Mouse (Mus musculus): Measurements from ENCODE around the gene Atp6v1d. TPM values are rescaled to one million over a fixed set of nuclear protein-coding genes. Genes with fewer than 3 reads are reported as not detected.

Gene Atp6v1d
- 63.4 and 71.2 TPM in 2 replicates for polyA plus RNA-seq (2015; fragmentation: Nextera tagmentation; extraction: Ambion mirVana)

DNA sequence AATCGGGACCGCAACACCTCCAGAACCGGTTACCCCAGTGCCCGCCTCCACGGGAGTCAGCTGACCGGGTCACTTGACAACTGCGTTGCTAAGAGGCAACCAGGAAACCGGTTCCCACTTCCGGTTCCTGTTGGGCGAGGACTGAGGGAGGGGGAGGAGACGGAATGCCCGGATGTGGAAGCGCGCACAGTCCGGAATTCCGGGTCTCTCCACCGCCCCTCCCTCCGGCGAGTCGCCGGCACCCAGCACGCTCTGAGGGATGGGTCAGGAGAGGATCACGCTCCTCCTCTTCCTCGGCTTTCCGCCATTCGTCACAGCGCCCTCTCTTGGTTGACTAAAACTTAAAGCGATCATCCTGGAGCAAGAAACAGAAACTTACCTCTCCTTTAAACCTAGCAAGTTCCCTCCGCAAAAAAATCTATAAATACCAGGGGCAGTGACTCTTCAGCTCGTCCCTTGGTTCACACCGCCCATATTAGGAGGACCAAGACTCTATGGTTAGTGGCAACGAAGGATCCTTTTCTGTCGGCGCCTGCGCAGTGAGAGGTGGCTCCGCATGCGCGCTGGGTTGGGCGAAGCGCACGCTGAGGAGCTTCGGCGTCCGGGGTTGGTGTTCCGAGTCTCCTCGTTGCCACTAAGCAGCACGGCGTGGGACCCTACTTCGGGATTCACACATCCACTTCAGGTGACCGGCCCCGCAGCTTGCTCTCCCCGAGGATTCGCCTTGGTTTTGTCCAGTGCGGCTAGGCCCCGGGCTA is at the start of gene Atp6v1d, which contains the start of gene Eif2s1:
Gene Atp6v1d, minus strand, starts transcription at position 143 of the 758 bp plus-strand sequence.
Gene Eif2s1, plus strand, starts transcription at position 324 of the 758 bp plus-strand sequence.
- Histone ChIP-seq H3K9ac (peak within 1 kb of the TSS; percentile 80), H3K4me1 (replicated peaks) (peaks cover 23% of the 10 kb centered on the region), H3K27ac (peak within 1 kb of the TSS; percentile 84), H3K4me2 (peak within 1 kb of the TSS; percentile 73), H3K27me3 (no peaks in the 10 kb centered on the region), H3K9me3 (replicated peaks) (no peaks in the 10 kb centered on the region), H3K36me3 (peaks cover 4% of the 10 kb centered on the region; the same call in 1 of the 2 replicates), H3K4me3 (peak within 1 kb of the TSS; percentile 76)
- ATAC-seq (replicated peaks; ENCODE audit: insufficient number of reproducible peaks, insufficient read depth, low FRiP score, low read depth): peak; percentile 100
- under 1% methylated on average over 55 of the region's 55 CpGs for WGBS

DNA sequence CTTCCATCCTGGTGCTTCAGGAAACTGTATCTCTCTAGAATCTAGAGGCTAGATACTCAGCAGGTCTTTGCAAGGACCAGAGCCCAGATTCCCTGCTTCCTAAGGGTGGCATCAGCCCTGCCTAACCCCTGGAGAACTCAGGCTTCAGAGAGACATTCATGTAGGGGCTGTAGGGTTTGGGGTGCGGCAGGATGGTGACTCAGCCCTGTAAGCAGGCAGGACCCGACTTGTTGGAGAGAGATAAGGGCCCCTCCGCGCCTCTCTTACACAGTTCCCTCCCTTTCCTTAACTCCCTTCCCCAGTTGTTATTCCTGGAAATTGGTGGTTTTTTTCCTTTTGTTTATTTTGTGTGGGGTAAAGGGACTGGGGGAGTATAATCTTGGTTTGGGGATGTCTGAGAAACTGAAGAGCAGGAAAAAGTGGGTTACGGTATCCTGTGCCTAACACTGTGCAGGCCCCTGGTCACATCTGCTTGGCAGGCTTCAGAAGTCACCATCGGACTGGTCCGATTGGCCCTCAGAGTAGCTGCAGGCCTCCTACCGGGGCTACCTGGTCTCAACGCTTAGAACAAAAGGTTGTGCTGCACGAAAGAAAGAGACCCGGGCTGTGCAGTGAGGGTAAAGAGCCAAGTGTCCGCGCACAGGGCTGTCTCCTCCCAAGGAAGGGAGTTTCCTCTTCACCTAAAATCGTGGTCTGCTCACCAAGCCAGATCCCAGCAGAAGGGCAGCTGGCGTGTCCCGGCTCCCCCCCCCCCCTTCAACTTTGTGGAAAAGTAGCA is 49.4 kb upstream of the Atp6v1d start:
- Histone ChIP-seq H3K9me3 (replicated peaks) (no peaks in the 10 kb centered on the region), H3K9ac (no peak overlapping the region), H3K4me2 (peak overlapping the region; percentile 71), H3K36me3 (no peaks in the 10 kb centered on the region), H3K27ac (no peak overlapping the region), H3K4me1 (replicated peaks) (peaks cover 26% of the 10 kb centered on the region), H3K4me3 (peak overlapping the region; percentile 44), H3K27me3 (peaks cover 55% of the 10 kb centered on the region)
- ATAC-seq (replicated peaks; ENCODE audit: insufficient number of reproducible peaks, insufficient read depth, low FRiP score, low read depth): peak; percentile 47; the same call in 1 of the 2 replicates
- WGBS: 9% methylated on average over 16 of the region's 16 CpGs

DNA sequence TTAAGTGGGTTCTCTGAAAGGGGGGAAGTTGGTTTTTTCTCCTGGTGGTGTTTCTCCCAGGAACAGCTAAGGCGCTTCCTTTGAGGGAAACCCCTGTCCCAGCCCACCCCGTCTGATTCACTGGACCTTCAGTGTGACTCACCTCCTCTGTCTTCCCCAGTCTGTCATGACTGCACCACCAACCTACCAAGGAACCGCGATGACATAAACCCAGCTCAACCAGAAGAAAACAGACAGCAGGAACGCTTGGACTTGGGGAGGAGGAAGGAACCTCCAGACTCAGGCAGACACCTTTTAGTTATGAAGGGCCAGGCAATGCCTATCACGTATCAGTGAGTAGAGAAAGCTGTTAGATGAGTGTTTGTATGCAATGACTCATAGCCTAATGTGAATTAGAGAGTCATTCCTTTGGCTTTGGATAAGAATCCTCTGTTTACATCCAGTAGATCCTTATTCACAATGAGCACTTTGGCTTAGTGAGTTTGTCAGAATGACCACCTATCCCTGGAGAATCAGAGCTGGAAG is 46.7 kb upstream of the Atp6v1d start:
- Histone ChIP-seq H3K36me3 (no peaks in the 10 kb centered on the region), H3K9ac (no peak overlapping the region), H3K9me3 (replicated peaks) (no peaks in the 10 kb centered on the region), H3K4me1 (replicated peaks) (peaks cover 26% of the 10 kb centered on the region), H3K4me2 (no peak overlapping the region), H3K4me3 (no peak overlapping the region), H3K27me3 (peaks cover 39% of the 10 kb centered on the region), H3K27ac (no peak overlapping the region)
- 69% methylated on average over 6 of the region's 6 CpGs for WGBS
- no peak for ATAC-seq (replicated peaks; ENCODE audit: insufficient number of reproducible peaks, insufficient read depth, low FRiP score, low read depth)

DNA sequence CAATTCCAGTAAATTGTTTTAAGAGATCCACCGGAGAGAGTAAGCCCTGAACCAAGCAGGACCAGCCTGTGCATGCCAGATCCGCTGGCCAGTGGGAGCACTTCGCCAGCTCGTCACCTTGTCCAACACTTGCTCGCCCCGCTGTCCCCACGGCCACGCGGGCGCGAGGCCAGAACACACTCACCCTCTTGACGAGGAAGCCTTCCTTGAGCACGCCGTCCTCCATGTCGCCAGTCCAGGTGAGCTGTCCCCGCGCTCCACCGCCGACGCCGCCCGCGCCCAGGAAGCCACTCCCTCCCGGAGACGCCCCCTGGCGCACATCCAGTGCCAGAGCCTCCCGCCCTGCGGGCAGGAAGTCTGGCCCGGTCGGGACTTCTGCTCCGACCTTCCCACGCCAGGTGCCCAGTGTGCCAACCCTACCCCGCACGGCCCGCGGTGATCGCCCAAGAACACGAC is 45.3 kb upstream of the Atp6v1d start, which contains the start of gene Plek2:
Gene Plek2, minus strand, starts transcription at position 258 of the 456 bp plus-strand sequence.
- ATAC-seq (replicated peaks; ENCODE audit: insufficient number of reproducible peaks, insufficient read depth, low FRiP score, low read depth): peak; percentile 48; the same call in 1 of the 2 replicates
- no peaks in the 10 kb centered on the region for H3K36me3 ChIP-seq
- H3K9ac ChIP-seq: peak within 1 kb of the TSS; percentile 51
- H3K4me2 ChIP-seq: peak within 1 kb of the TSS; percentile 94
- 2% methylated on average over 38 of the region's 38 CpGs for WGBS
- H3K27me3 ChIP-seq: peaks cover 30% of the 10 kb centered on the region
- H3K9me3 ChIP-seq (replicated peaks): no peaks in the 10 kb centered on the region
- H3K27ac ChIP-seq: no peak within 1 kb of the TSS
- peaks cover 20% of the 10 kb centered on the region for H3K4me1 ChIP-seq (replicated peaks)
- H3K4me3 ChIP-seq: peak within 1 kb of the TSS; percentile 56

DNA sequence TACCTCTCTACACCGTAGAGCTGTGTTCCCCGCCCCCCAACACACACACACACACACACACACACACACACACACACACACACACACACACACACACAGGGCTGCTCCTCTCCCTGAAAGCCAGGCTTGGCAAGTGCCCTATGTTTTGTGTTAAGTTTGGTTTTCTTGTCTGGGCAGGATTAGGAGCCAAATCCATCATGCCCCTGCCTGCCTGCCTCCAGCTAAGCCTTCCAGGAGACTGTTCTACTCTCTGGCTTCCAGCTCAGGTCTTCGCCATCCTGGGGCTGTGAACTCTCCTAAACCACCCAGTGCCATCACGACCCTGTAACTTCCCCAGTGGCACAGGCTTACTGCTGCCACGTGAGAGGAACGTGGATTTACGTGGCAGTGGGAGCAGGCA is 43.1 kb upstream of the Atp6v1d start:
- no peak overlapping the region for H3K4me3 ChIP-seq
- no peak overlapping the region for H3K27ac ChIP-seq
- peaks cover 15% of the 10 kb centered on the region; the same call in 1 of the 2 replicates for H3K27me3 ChIP-seq
- peaks cover 6% of the 10 kb centered on the region; the same call in 1 of the 2 replicates for H3K4me1 ChIP-seq (replicated peaks)
- no peak overlapping the region for H3K4me2 ChIP-seq
- H3K9ac ChIP-seq: no peak overlapping the region
- no peaks in the 10 kb centered on the region for H3K9me3 ChIP-seq (replicated peaks)
- no peak for ATAC-seq (replicated peaks; ENCODE audit: insufficient number of reproducible peaks, insufficient read depth, low FRiP score, low read depth)
- H3K36me3 ChIP-seq: no peaks in the 10 kb centered on the region
- 76% methylated on average over 7 of the region's 7 CpGs for WGBS

DNA sequence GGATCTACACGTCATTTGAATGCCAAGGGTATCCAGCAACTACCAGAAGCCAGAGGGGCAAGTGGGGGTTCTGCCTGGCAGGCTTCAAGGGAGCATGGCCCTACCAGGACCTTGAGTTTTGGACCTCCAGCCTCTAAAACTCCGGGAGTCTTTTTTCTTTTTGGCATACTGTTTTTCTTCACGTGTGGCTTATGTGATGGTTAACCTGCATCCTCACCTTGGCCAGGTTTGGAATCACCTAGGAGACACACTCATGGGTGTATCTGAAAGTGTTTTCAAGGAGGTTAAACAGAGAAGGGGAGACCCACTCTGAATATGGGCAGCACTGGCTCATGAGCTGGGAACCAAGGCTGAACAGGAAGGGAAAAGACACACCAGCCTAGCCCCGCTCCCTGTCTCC is 41.9 kb upstream of the Atp6v1d start:
- no peak overlapping the region for H3K9ac ChIP-seq
- no peak for ATAC-seq (replicated peaks; ENCODE audit: insufficient number of reproducible peaks, insufficient read depth, low FRiP score, low read depth)
- no peak overlapping the region for H3K4me2 ChIP-seq
- H3K4me3 ChIP-seq: no peak overlapping the region
- peaks cover 6% of the 10 kb centered on the region; the same call in 1 of the 2 replicates for H3K4me1 ChIP-seq (replicated peaks)
- H3K36me3 ChIP-seq: no peaks in the 10 kb centered on the region
- no peaks in the 10 kb centered on the region for H3K9me3 ChIP-seq (replicated peaks)
- 0 out of 2 replicates have a peak, but pooled peaks cover 10% of the 10 kb centered on the region for H3K27me3 ChIP-seq
- no peak overlapping the region for H3K27ac ChIP-seq
- WGBS: 75% methylated on average over 4 of the region's 4 CpGs

DNA sequence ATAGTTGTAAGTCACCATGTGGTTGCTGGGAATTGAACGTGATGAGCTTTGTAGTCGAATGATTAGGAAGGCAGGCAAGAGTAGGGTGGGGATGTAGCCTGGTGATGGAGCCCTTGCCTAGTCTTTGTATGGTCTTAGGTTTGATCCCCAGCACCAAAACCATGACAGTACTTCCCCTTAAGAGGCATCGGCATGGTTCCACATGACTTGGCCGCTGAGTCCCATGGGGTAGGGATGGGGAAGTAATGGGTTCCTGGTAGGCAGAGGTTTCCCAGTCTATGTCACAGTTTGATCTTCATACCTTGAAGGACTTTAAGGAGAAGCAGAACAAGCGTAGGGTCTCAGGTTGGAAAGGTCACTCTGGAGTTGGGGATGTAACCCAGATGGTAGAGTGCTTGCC is 40.0 kb upstream of the Atp6v1d start:
- Histone ChIP-seq H3K9me3 (replicated peaks) (no peaks in the 10 kb centered on the region), H3K36me3 (no peaks in the 10 kb centered on the region), H3K27me3 (0 out of 2 replicates have a peak, but pooled peaks cover 3% of the 10 kb centered on the region), H3K4me3 (no peak overlapping the region), H3K27ac (no peak overlapping the region), H3K4me2 (no peak overlapping the region), H3K9ac (no peak overlapping the region), H3K4me1 (replicated peaks) (peaks cover under 1% of the 10 kb centered on the region; the same call in 1 of the 2 replicates)
- 76% methylated on average over 5 of the region's 5 CpGs for WGBS
- ATAC-seq (replicated peaks; ENCODE audit: insufficient number of reproducible peaks, insufficient read depth, low FRiP score, low read depth): no peak

DNA sequence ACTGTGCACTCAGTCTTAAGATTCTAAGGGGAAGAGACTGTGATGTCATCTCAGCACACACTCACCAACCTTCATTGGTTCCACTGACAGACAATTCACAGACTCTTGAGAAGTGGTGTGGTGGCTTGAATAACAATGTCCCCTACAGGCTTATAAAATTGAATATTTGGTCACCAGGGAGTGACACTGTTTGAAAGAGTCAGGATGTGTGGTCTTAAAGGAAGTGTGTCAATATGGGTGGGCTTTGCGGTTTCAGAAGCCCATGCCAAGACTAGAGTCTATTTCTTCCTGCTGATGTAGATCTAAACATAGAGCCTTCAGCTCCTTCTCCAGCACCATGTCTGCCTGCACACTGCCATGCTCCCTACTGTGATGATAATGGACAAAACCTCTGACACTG is 36.4 kb upstream of the Atp6v1d start:
- WGBS: 89% methylated on average over 1 of the region's 1 CpGs

DNA sequence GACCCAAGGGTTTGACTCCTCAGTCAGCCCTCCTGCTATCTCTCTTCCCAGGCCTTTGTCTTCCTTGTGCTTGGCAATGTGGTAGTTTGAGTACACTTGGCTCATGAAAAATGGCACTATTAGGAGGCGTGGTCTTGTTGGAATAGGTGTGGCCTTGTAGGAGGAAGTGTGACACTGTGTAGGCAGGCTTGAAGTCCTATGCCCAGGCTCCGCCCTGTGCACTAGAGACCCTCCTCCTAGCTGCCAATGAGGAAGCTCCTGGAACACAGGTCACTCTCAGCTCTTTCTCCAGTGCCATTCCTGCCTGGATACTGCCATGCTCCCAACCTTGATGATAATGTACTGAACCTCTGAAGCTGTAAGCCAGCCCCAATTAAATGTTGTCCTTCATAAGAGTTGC is 29.7 kb upstream of the Atp6v1d start:
- Histone ChIP-seq H3K4me2 (no peak overlapping the region), H3K9me3 (replicated peaks) (no peaks in the 10 kb centered on the region), H3K27ac (no peak overlapping the region), H3K27me3 (no peaks in the 10 kb centered on the region), H3K9ac (no peak overlapping the region), H3K4me3 (no peak overlapping the region), H3K4me1 (replicated peaks) (peaks cover 12% of the 10 kb centered on the region), H3K36me3 (peaks cover 3% of the 10 kb centered on the region; the same call in 1 of the 2 replicates)
- no peak for ATAC-seq (replicated peaks; ENCODE audit: insufficient number of reproducible peaks, insufficient read depth, low FRiP score, low read depth)
- 84% methylated on average over 2 of the region's 2 CpGs for WGBS

More for the DNA sequence above, 36.4 kb upstream of the Atp6v1d start:
- H3K27ac ChIP-seq: no peak overlapping the region
- H3K27me3 ChIP-seq: no peaks in the 10 kb centered on the region
- no peak for ATAC-seq (replicated peaks; ENCODE audit: insufficient number of reproducible peaks, insufficient read depth, low FRiP score, low read depth)
- no peaks in the 10 kb centered on the region for H3K36me3 ChIP-seq
- H3K4me1 ChIP-seq (replicated peaks): no peaks in the 10 kb centered on the region
- H3K9ac ChIP-seq: no peak overlapping the region
- no peak overlapping the region for H3K4me3 ChIP-seq
- H3K9me3 ChIP-seq (replicated peaks): no peaks in the 10 kb centered on the region
- no peak overlapping the region for H3K4me2 ChIP-seq

DNA sequence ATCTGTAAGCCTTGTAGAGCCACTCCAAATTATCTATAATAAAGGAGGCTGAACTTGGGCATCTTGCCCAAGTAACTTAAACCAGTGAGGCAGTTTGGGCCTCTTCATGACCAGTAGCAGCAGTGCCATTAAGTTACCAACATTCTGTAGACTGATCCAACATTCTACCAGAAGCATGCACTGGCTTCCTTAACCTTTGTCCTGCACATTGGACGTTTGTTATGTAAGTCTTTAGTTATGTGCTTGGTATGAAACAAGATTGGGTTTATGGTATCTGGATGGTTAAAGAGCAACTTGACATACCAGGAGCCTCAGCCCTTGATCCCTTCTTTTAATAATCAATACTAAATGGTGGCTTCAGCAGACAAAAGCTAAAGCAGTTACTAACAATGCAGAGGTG is 28.6 kb upstream of the Atp6v1d start:
- Histone ChIP-seq H3K27ac (no peak overlapping the region), H3K9ac (no peak overlapping the region), H3K36me3 (peaks cover 13% of the 10 kb centered on the region), H3K27me3 (no peaks in the 10 kb centered on the region), H3K9me3 (replicated peaks) (no peaks in the 10 kb centered on the region), H3K4me2 (no peak overlapping the region), H3K4me1 (replicated peaks) (peaks cover 12% of the 10 kb centered on the region), H3K4me3 (no peak overlapping the region)
- WGBS: 52% methylated on average over 1 of the region's 1 CpGs
- ATAC-seq (replicated peaks; ENCODE audit: insufficient number of reproducible peaks, insufficient read depth, low FRiP score, low read depth): no peak

DNA sequence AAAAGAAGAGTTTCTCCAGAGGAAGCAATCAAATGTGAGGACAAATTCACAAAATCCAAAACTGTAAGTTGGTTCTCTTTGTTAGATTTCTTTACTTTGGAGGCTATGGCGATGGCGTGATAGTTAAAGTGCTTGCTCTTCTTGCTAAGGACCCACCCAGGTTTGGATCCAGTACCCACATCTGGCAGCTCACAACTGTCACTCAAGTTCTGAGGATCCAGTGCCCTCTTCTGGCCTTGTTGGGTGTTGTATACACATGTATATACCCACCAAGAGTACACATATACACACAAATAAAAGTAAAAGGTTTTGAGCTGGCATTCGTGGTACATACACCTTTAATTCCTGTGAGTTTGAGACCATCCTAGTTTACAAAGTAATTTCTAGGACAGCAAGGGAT is 13.1 kb upstream of the Atp6v1d start:
- no peak overlapping the region for H3K4me3 ChIP-seq
- peaks cover 49% of the 10 kb centered on the region for H3K36me3 ChIP-seq
- ATAC-seq (replicated peaks; ENCODE audit: insufficient number of reproducible peaks, insufficient read depth, low FRiP score, low read depth): no peak

More for the DNA sequence above, 13.1 kb upstream of the Atp6v1d start:
- no peaks in the 10 kb centered on the region for H3K4me1 ChIP-seq (replicated peaks)
- 95% methylated on average over 3 of the region's 3 CpGs for WGBS
- H3K4me2 ChIP-seq: no peak overlapping the region
- H3K27ac ChIP-seq: no peak overlapping the region
- no peaks in the 10 kb centered on the region for H3K9me3 ChIP-seq (replicated peaks)
- H3K9ac ChIP-seq: no peak overlapping the region
- H3K27me3 ChIP-seq: no peaks in the 10 kb centered on the region
